ENCODE assay signal across 14 mouse cellular contexts in the genomic region with DNA sequence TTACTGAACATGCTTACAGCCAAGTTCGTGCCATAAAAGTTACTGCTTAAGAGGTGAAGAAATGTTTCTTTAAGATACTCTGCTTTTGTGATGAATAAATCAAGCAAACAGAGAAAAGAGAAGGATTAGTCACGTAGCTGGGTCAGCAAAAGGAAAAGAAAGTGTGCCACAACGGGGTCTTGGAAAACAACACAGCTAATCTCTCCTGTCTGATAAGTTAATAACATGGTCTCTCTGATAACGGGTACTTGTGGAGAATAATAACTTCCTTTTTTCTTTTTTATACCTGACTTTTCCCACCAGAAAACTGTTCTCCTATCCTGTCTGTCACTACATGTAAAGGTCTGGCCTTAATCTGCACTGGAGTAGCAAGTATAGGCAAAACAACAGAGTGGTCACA.
"Had no signal": no experiment of that assay in that cellular context is flagged by ENCODE, and none has a peak within 500 bp of the region (broad histone marks: within the 10 kb centered on the region; RNA-seq: fewer than 3 reads in every experiment).

No protein-coding gene starts in this region.

- H3K4me3 ChIP-seq: limb, embryonic 12.5 days; liver, embryonic 13.5 days; lung, embryonic 15.5 days; midbrain, embryonic 13.5 days; neural tube, embryonic 15.5 days had no signal

- ATAC-seq: midbrain, embryonic 13.5 days had no signal

- H3K9ac ChIP-seq: limb, embryonic 12.5 days; liver, embryonic 13.5 days; liver, postnatal 0 days; lung, embryonic 15.5 days; midbrain, embryonic 13.5 days; neural tube, embryonic 15.5 days had no signal

- H3K27me3 ChIP-seq: limb, embryonic 12.5 days; liver, embryonic 13.5 days; lung, embryonic 15.5 days; midbrain, embryonic 13.5 days; neural tube, embryonic 15.5 days had no signal

- H3K4me2 ChIP-seq: limb, embryonic 12.5 days; liver, embryonic 13.5 days; lung, embryonic 15.5 days; midbrain, embryonic 13.5 days; neural tube, embryonic 15.5 days had no signal

- H3K27ac ChIP-seq: limb, embryonic 12.5 days; liver, embryonic 13.5 days; lung, embryonic 15.5 days; macrophage; midbrain, embryonic 13.5 days; neural tube, embryonic 15.5 days had no signal

- H3K36me3 ChIP-seq: liver, embryonic 13.5 days; neural tube, embryonic 15.5 days had no signal

- H3K9me3 ChIP-seq: limb, embryonic 12.5 days; liver, embryonic 13.5 days; lung, embryonic 15.5 days; midbrain, embryonic 13.5 days; neural tube, embryonic 15.5 days had no signal

- DNase-seq: kidney, postnatal 25 days; layer of hippocampus, adult 9-11 months; liver; liver, embryonic 13.5 days; liver, postnatal 0 days; lung, postnatal 14 days; right cerebral cortex, adult 18-20 months; right cerebral cortex, postnatal 25 days; thymus, postnatal 36 days had no signal
